Mouse (Mus musculus): ENCODE data around the gene Zfp839. TPM values are rescaled to one million over a fixed set of nuclear protein-coding genes. Genes with fewer than 3 reads are reported as not detected.
A peak's percentile ranks its signal among the peaks of the same experiment; 100 is the strongest.

Zfp839 gene
- polyA plus RNA-seq, 1 experiment = 7.4 TPM

GRCm38 (mm10) chr12:110851414-110851813 is 1.4 kb downstream of the Zfp839 start:
- TF ChIP-seq GATA1 (IDR thresholded peaks at IDR 0.05; ENCODE audit: low read length) = no peak

DNA sequence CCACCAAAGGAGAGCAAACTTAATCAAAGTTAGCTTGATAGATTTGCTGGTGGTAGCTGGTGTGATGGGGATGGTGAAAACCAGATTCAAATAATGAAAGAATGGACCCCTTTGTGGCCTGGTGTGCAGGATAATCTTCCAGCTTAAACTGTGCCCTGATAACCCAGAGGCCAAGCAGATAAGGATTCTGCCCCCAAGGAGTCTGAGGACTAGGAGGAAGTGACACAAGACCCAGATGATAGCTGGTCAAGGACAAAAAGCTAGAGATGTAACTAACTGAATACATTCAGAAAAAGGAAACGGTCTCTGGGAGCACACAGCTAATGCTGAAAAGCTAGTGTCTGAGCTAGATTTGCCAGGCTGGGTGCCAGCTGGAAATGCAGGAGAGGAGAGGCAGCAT is 1.9 kb downstream of the Zfp839 start:
- peak; percentile 63 for TF ChIP-seq GATA1 (IDR thresholded peaks at IDR 0.05; ENCODE audit: low read length)

GRCm38 (mm10) chr12:110854786-110855737 is 5.0 kb downstream of the Zfp839 start:
- no peak for TF ChIP-seq GATA1 (IDR thresholded peaks at IDR 0.05; ENCODE audit: low read length)

DNA sequence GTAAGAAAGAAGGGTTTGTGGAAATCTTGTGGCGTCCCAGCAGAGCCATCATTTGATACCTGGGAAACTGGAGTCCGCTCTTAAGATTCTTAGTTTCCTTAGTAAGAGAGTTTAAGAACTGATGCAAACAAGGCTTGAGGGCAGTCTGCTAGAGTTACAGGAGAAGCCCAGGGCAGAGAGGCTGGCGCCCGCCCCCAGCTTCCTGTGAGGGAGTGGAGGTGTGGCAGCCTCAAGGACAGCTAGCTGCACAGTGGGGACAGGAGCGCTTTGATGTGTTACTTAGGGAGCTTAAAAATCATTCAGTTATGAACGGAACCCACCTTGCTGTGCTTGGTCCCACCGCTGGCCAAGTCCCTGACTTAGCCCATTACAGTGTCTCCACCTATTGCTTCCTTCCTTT is 7.1 kb downstream of the Zfp839 start:
- TF ChIP-seq GATA1 (IDR thresholded peaks at IDR 0.05; ENCODE audit: low read length) = no peak

DNA sequence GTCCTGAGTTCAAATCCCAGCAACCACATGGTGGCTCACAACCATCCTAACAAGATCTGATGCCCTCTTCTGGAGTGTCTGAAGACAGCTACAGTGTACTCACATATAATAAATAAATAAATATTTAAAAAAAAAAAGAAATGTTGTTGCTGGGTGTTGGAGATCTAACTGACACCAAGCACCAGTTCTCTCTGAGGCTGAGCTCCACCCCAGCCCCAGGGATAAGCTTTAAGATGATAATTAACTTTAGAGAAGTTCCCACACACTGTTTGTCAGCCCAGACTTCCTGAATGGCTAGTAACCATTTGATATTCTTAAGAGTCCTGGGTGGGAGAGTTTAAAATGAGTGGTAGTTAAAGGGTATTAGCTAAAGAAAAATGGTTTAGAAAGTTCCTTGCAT is 10.2 kb downstream of the Zfp839 start:
- no peak for TF ChIP-seq GATA1 (IDR thresholded peaks at IDR 0.05; ENCODE audit: low read length)

DNA sequence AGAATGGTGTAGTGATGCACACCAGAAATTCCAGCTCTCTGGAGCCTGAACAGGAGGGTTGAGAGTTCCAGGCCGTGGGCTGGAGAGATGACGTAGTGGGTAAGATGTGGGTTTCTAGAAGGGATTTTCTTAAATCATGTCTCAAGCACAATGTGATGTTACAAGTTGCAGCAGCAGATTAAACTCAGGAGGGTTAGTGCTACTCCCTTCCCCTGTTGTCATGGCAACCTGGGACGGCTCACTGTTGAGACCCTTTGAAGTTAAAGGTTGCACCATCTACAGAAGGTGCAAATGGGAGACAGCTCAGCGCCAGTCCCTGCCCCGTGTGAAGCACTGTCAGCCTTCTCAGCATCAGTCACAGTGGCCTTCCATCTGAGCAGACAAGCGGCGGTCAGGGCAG is 11.2 kb downstream of the Zfp839 start:
- TF ChIP-seq GATA1 (IDR thresholded peaks at IDR 0.05; ENCODE audit: low read length) = no peak

GRCm38 (mm10) chr12:110864008-110864407 is 14.0 kb downstream of the Zfp839 start:
- no peak for TF ChIP-seq GATA1 (IDR thresholded peaks at IDR 0.05; ENCODE audit: low read length)

GRCm38 (mm10) chr12:110865571-110865970 is 15.5 kb downstream of the Zfp839 start:
- TF ChIP-seq GATA1 (IDR thresholded peaks at IDR 0.05; ENCODE audit: low read length) = no peak

DNA sequence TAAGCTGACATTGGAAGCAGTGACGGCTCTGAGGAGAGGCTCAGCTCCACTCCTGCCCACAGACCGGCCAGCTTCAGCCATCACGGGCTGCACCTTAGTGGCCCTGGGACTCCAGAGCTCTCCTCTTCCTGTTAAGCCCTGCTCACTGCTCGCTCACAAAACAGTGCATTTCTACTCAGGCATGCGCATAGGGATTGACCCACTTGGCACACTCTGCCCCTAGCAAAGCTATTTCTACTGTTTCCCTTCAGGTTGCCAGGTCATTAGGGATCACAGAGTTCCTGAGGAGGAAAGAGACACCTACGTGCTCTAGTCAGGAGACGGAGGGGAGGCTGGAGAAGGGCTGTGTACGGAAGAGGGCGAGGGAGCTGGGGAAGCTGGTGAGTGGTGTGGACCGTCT is 15.9 kb downstream of the Zfp839 start:
- TF ChIP-seq GATA1 (IDR thresholded peaks at IDR 0.05; ENCODE audit: low read length) = no peak

GRCm38 (mm10) chr12:110870107-110870506 is 20.1 kb downstream of the Zfp839 start:
- no peak for TF ChIP-seq GATA1 (IDR thresholded peaks at IDR 0.05; ENCODE audit: low read length)

- no peak for TF ChIP-seq GATA1 (IDR thresholded peaks at IDR 0.05; ENCODE audit: low read length)
Observed at GRCm38 (mm10) chr12:110871247-110871646, 21.2 kb downstream of the Zfp839 start.

- no peak for TF ChIP-seq GATA1 (IDR thresholded peaks at IDR 0.05; ENCODE audit: low read length)
Observed at GRCm38 (mm10) chr12:110875351-110875750, 25.3 kb downstream of the Zfp839 start.

- no peak for TF ChIP-seq GATA1 (IDR thresholded peaks at IDR 0.05; ENCODE audit: low read length)
Observed at GRCm38 (mm10) chr12:110882291-110882690, 32.2 kb downstream of the Zfp839 start.

GRCm38 (mm10) chr12:110885251-110885650 is 35.2 kb downstream of the Zfp839 start:
- no peak for TF ChIP-seq GATA1 (IDR thresholded peaks at IDR 0.05; ENCODE audit: low read length)

DNA sequence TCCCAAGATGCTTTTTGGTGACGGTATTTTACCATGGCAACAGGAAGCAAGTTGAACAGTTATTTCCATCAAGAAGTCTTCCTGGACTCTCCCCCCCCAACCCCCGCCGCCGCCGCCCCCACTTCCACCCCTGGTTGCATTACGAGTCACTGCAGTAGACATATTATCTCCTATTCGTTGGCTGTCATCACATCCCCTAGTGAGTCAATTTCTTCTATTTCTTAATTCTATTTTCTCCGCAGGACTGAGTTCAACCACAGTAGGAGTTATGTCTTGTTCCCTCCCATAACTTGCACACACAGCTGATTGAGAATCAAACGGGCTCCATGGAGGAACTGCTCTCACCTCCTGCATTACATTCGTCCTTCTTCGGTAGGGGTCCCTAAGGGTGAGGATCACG is 38.1 kb downstream of the Zfp839 start:
- no peak for TF ChIP-seq GATA1 (IDR thresholded peaks at IDR 0.05; ENCODE audit: low read length)

DNA sequence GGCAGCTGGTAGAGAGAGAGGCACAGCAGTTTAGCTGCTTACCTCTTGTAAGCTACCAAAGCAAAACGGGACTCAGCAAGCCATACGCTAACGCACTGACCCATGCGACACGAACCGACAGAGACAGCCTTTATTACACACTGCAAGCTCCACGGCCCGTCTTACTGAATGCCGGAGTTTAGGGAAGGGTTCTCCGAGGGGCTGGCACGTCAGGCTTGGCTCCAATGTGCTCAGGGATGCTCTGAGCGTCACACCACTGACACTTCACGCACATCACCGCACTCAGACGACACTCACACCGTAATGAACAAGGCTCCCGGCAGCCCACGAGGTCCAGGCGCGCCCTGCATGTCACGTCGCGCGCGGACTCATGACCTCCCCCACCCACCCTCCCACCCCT is 38.6 kb downstream of the Zfp839 start:
- no peak for TF ChIP-seq GATA1 (IDR thresholded peaks at IDR 0.05; ENCODE audit: low read length)
